Mouse (Mus musculus) neural tube, embryonic 14.5 days (tissue): Measurements from ENCODE around the gene Zbtb1. TPM values are rescaled to one million over a fixed set of nuclear protein-coding genes. Genes with fewer than 3 reads are reported as not detected.
A peak's percentile ranks its signal among the peaks of the same experiment; 100 is the strongest.
"Not testable (repeated sequence)": the region's sequence is repeated elsewhere in the genome, so short reads cannot be mapped to it uniquely, and the experiment has no call there.

Experiments used
- ATAC-seq: fragments of 200-750 bp; cut with Nextera tagmentation; 2 replicates; pipeline ENCODE4 v1.8.0; 2017; ENCODE audit warnings: low read depth, mild to moderate bottlenecking, moderate TSS enrichment, moderate library complexity
- H3K27ac ChIP-seq: fragments of 300-500 bp; sonication (generic); 2 replicates; pipeline ENCODE4 v1.5.1; 2014; ENCODE audit warnings: low read depth, mild to moderate bottlenecking, control low read depth, low read length, moderate library complexity, mixed read lengths
- H3K27me3 ChIP-seq: fragments of 300-500 bp; sonication (generic); 2 replicates; pipeline ENCODE4 v1.6.1; 2014; ENCODE audit warnings: low read length; ENCODE audit not compliant: control insufficient read depth, insufficient read depth
- H3K36me3 ChIP-seq: fragments of 300-500 bp; sonication (generic); 2 replicates; pipeline ENCODE4 v1.6.1; 2014; ENCODE audit warnings: low read length, mixed read lengths; ENCODE audit not compliant: control insufficient read depth, insufficient read depth
- H3K4me1 ChIP-seq: fragments of 300-500 bp; sonication (generic); 2 replicates; pipeline ENCODE4 v1.6.1; 2014; ENCODE audit warnings: low read length; ENCODE audit not compliant: control insufficient read depth, insufficient read depth
- H3K4me2 ChIP-seq: fragments of 300-500 bp; sonication (generic); 2 replicates; pipeline ENCODE4 v1.6.1; 2014; ENCODE audit warnings: mild to moderate bottlenecking, low read depth, low read length, control low read depth
- H3K4me3 ChIP-seq: fragments of 300-500 bp; sonication (generic); 2 replicates; pipeline ENCODE4 v1.5.1; 2014; ENCODE audit warnings: low read depth, low read length, control low read depth, mixed read lengths
- H3K9ac ChIP-seq: fragments of 300-500 bp; sonication (generic); replicated peaks from 2 replicates; pipeline ENCODE4 v1.6.1; 2014; ENCODE audit warnings: low read depth, mild to moderate bottlenecking, control low read depth, low read length, mixed read lengths
- H3K9me3 ChIP-seq: fragments of 300-500 bp; sonication (generic); 2 replicates; pipeline ENCODE4 v1.6.1; 2016; ENCODE audit warnings: low read length; ENCODE audit not compliant: control insufficient read depth
- WGBS: fragments of 180-500 bp; shearing (Covaris S2); extraction: QIAGEN DNeasy Blood & Tissue Kit; methylation state at CpG from one replicate; pipeline ENCODE4 v1.1.7; 2014; 5-methylcytosine and 5-hydroxymethylcytosine counted together
- polyA plus RNA-seq: library from polyadenylated mRNA; unstranded; fragments of >200 nt; fragmentation: Nextera tagmentation; extraction: Ambion mirVana; gene quantifications from 2 replicates; pipeline ENCODE4 v1.2.1, GENCODE M21; 2014

The Zbtb1 gene
- polyA plus RNA-seq, 1 experiment from 2014 or later = 3.5 TPM

DNA sequence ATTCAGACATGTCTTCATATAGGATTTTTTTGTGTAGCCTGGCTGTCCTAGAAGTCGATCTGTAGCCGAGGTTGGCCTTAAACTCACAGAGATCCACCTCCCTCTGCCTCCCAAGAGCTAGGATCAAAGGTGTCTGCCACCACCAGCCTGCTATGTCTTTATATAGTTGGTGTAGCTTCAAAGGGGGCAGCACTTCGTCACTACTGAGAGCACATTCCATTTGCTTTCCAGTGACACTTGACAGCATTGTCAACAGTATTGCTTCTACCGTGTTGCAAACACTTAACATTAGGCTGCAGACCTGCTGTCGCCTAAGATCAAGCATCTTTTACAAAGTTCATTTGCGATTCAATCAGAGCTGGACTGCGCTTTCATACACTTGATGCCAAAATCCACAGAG lies 64.0 kb downstream of the Zbtb1 start:
- no peaks in the 10 kb centered on the region for H3K4me1 ChIP-seq
- H3K9me3 ChIP-seq = no peaks in the 10 kb centered on the region
- H3K4me2 ChIP-seq = no peak overlapping the region
- no peak overlapping the region for H3K4me3 ChIP-seq
- H3K27me3 ChIP-seq = no peaks in the 10 kb centered on the region
- ATAC-seq = no peak
- no peak overlapping the region for H3K27ac ChIP-seq
- no peak overlapping the region for H3K9ac ChIP-seq
- H3K36me3 ChIP-seq = no peaks in the 10 kb centered on the region
- WGBS = 44% methylated on average over 7 of the region's 7 CpGs

DNA sequence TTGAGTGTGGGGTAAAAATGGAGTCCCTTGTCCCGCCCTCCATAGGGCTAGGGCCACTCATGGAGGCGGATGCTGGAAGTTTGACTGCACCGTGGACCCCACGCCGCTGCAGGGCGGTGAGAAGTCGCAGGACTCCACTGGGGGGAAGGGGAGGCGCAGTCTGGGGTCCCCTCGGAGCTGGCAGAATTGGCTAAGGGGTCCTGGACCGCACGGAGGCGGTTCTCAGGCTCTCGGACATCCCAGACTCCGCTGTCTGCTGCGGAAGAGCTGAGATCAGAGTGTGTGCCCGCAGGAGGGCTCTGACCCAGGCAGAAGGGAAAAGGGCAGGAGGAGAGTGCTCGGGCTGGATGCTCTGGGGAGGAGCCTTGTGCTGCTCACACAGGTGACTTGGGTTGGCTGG lies 65.0 kb downstream of the Zbtb1 start:
- H3K9me3 ChIP-seq = no peaks in the 10 kb centered on the region
- H3K27me3 ChIP-seq = no peaks in the 10 kb centered on the region
- no peaks in the 10 kb centered on the region for H3K4me1 ChIP-seq
- 5% methylated on average over 17 of the region's 17 CpGs for WGBS
- ATAC-seq = no peak
- H3K36me3 ChIP-seq = no peaks in the 10 kb centered on the region
- H3K9ac ChIP-seq = no peak overlapping the region
- H3K4me3 ChIP-seq = no peak overlapping the region
- H3K4me2 ChIP-seq = peak overlapping the region; percentile 32; the same call in 1 of the 2 replicates
- no peak overlapping the region for H3K27ac ChIP-seq

GRCm38 (mm10) chr12:76435549-76435948 lies 65.5 kb downstream of the Zbtb1 start:
- no peaks in the 10 kb centered on the region for H3K4me1 ChIP-seq
- no peak overlapping the region for H3K9ac ChIP-seq
- no peak for ATAC-seq
- no peaks in the 10 kb centered on the region for H3K36me3 ChIP-seq
- no peak overlapping the region for H3K4me3 ChIP-seq
- peak overlapping the region; percentile 32; the same call in 1 of the 2 replicates for H3K4me2 ChIP-seq
- H3K9me3 ChIP-seq = no peaks in the 10 kb centered on the region
- WGBS = 38% methylated on average over 8 of the region's 8 CpGs
- H3K27ac ChIP-seq = no peak overlapping the region
- H3K27me3 ChIP-seq = no peaks in the 10 kb centered on the region

- H3K9ac ChIP-seq, H3K9me3 ChIP-seq, H3K36me3 ChIP-seq, H3K4me2 ChIP-seq, H3K4me3 ChIP-seq, H3K27me3 ChIP-seq, ATAC-seq, H3K4me1 ChIP-seq, H3K27ac ChIP-seq: not testable (repeated sequence)
- WGBS = 81% methylated on average over 6 of the region's 6 CpGs
These were observed 73.4 kb downstream of the Zbtb1 start for GRCm38 (mm10) chr12:76443488-76443887.

DNA sequence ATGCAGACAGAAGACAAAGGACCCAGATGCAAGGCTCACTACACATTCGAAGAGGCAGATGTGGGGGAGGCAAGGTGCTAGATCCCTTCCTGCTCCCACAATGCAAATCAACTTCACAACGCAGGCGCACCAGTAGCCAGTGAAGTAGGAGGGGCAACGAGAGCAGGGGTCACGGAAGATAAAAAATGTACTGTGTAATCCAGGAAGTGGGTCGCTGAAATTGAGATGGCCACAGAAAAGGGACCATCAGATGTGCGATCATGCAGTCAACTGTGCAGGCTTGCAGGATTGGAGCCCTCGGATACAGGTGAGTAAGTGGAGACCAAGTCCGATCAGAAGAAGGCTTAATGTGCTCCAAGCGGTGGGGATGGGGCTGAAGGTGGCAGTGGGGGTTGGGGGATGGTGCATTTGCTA lies 74.3 kb downstream of the Zbtb1 start:
- 74% methylated on average over 10 of the region's 10 CpGs for WGBS
- no peak overlapping the region for H3K27ac ChIP-seq
- no peak overlapping the region for H3K4me3 ChIP-seq
- no peaks in the 10 kb centered on the region for H3K36me3 ChIP-seq
- H3K27me3 ChIP-seq = no peaks in the 10 kb centered on the region
- no peak for ATAC-seq
- no peak overlapping the region for H3K4me2 ChIP-seq
- H3K9ac ChIP-seq = no peak overlapping the region
- no peaks in the 10 kb centered on the region for H3K4me1 ChIP-seq
- H3K9me3 ChIP-seq = no peaks in the 10 kb centered on the region

DNA sequence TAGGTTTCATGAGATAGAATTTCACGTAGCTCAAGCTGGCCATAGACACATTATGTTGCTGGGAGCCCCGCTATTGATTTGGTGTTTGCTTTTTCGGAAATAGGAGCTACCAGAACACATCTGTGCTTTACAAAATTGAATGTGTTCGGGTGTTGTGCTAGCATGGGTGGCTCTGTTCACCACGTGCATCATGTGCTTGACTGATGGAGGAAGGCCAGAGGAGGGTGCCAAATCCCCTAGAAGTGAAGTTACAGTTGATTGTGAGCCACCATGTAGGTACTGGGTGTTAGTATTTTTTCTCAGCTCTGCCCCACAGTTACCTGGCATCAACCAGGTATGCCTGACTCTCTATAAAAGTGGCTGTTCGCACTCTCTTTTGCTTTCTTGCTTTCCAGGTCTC lies 74.8 kb downstream of the Zbtb1 start:
- 80% methylated on average over 6 of the region's 6 CpGs for WGBS
- Histone ChIP-seq H3K9me3 (no peaks in the 10 kb centered on the region), H3K4me1 (no peaks in the 10 kb centered on the region), H3K27me3 (no peaks in the 10 kb centered on the region), H3K36me3 (no peaks in the 10 kb centered on the region), H3K27ac (no peak overlapping the region), H3K4me2 (no peak overlapping the region), H3K4me3 (no peak overlapping the region), H3K9ac (no peak overlapping the region)
- no peak for ATAC-seq

- WGBS = 76% methylated on average over 11 of the region's 11 CpGs
- ATAC-seq = no peak
- no peak overlapping the region for H3K4me3 ChIP-seq
These were observed 76.1 kb downstream of the Zbtb1 start for GRCm38 (mm10) chr12:76446201-76446600.

More at GRCm38 (mm10) chr12:76446201-76446600, 76.1 kb downstream of the Zbtb1 start:
- no peak overlapping the region for H3K27ac ChIP-seq
- H3K36me3 ChIP-seq = no peaks in the 10 kb centered on the region
- H3K4me1 ChIP-seq = no peaks in the 10 kb centered on the region
- no peak overlapping the region for H3K4me2 ChIP-seq
- no peaks in the 10 kb centered on the region for H3K27me3 ChIP-seq
- no peaks in the 10 kb centered on the region for H3K9me3 ChIP-seq
- no peak overlapping the region for H3K9ac ChIP-seq

Other genes with a start within 250 kb of the Zbtb1 start
- 0.08 and 0.19 TPM in 2 replicates for gene Esr2, start 193.0 kb upstream of the Zbtb1 start, polyA plus RNA-seq
- gene Tex21, start 123.5 kb upstream of the Zbtb1 start, polyA plus RNA-seq = 0.20 TPM in 1 of 2 replicates, not detected in the other
- 26.8 and 31.0 TPM in 2 replicates for gene Mthfd1, start 115.0 kb upstream of the Zbtb1 start, polyA plus RNA-seq
- 14.7 and 17.0 TPM in 2 replicates for gene Akap5, start 45.4 kb upstream of the Zbtb1 start, polyA plus RNA-seq
- 14.5 and 16.6 TPM in 2 replicates for gene Zbtb25, start 664 bp upstream of the Zbtb1 start, polyA plus RNA-seq
- gene Hspa2, start 33.9 kb downstream of the Zbtb1 start, polyA plus RNA-seq = 4.7 and 5.7 TPM in 2 replicates
- gene Ppp1r36, start 47.3 kb downstream of the Zbtb1 start, polyA plus RNA-seq = 0.81 and 1.5 TPM in 2 replicates
- gene Plekhg3, start 160.6 kb downstream of the Zbtb1 start, polyA plus RNA-seq = 0.47 and 0.90 TPM in 2 replicates